ENCODE assay signal across 12 mouse cellular contexts in genomic region chr2:167957539-167957938, GRCm38 (mm10). TPM values are rescaled to one million over a fixed set of nuclear protein-coding genes. Genes with fewer than 3 reads are reported as not detected.
DNase-seq lines count a peak whose midpoint lies in the region; ATAC-seq and TF ChIP-seq lines count a peak whose summit lies in the region.
"Had no signal": no experiment of that assay in that cellular context is flagged by ENCODE, and none has a peak within 500 bp of the region (broad histone marks: within the 10 kb centered on the region; RNA-seq: fewer than 3 reads in every experiment).

No protein-coding gene starts in this region.

- TF ChIP-seq POLR2A in ES-Bruce4 (IDR thresholded peaks at IDR 0.05; ENCODE audit: insufficient read depth, low read length) = no peak

- H3K27ac ChIP-seq in heart, embryonic 12.5 days (ENCODE audit: poor library complexity, severe bottlenecking) = peak overlapping the region; percentile 71; the same call in 1 of the 2 replicates
- H3K27ac ChIP-seq in liver, embryonic 14.5 days = no peak overlapping the region
- no peak overlapping the region for H3K27ac ChIP-seq in liver, embryonic 12.5 days
- no peak overlapping the region for H3K27ac ChIP-seq in ES-Bruce4 (ENCODE audit: insufficient read depth, low read length)
- no peak overlapping the region for H3K27ac ChIP-seq in hindbrain, embryonic 14.5 days

- no peaks in the 10 kb centered on the region for H3K27me3 ChIP-seq in heart, embryonic 12.5 days (replicated peaks)
- no peaks in the 10 kb centered on the region for H3K27me3 ChIP-seq in liver, embryonic 14.5 days (ENCODE audit: control insufficient read depth, insufficient read depth, low read length)
- H3K27me3 ChIP-seq in liver, embryonic 12.5 days (replicated peaks) = no peaks in the 10 kb centered on the region
- H3K27me3 ChIP-seq in ES-Bruce4 (ENCODE audit: control insufficient read depth, insufficient read depth, low read length, poor library complexity, severe bottlenecking) = no peaks in the 10 kb centered on the region
- H3K27me3 ChIP-seq in hindbrain, embryonic 14.5 days (ENCODE audit: control insufficient read depth, insufficient read depth, low read length) = no peaks in the 10 kb centered on the region
- H3K27me3 ChIP-seq: megakaryocyte, embryonic 14.5 days had no signal

- peaks cover 75% of the 10 kb centered on the region for H3K4me1 ChIP-seq in heart, embryonic 12.5 days (replicated peaks)
- H3K4me1 ChIP-seq in liver, embryonic 14.5 days (replicated peaks; ENCODE audit: control insufficient read depth in 2 of 2, insufficient read depth in 2 of 2, low read length in 1 of 2) = peaks cover 6 to 24% of the 10 kb centered on the region in 2 experiments; a peak in 3 of 4 replicates
- H3K4me1 ChIP-seq in liver, embryonic 12.5 days = peaks cover 49% of the 10 kb centered on the region
- peaks cover 3% of the 10 kb centered on the region for H3K4me1 ChIP-seq in ES-Bruce4 (ENCODE audit: control insufficient read depth, insufficient read depth, low read length)
- peaks cover 19% of the 10 kb centered on the region for H3K4me1 ChIP-seq in hindbrain, embryonic 14.5 days (replicated peaks; ENCODE audit: control insufficient read depth, insufficient read depth, low read length)

- H3K4me3 ChIP-seq in heart, embryonic 12.5 days = no peak overlapping the region
- no peak overlapping the region for H3K4me3 ChIP-seq in liver, embryonic 14.5 days (ENCODE audit: insufficient read depth in 1 of 2, low read depth in 2 of 2, low read length in 2 of 2)
- H3K4me3 ChIP-seq in liver, embryonic 12.5 days = no peak overlapping the region
- H3K4me3 ChIP-seq in ES-Bruce4 (ENCODE audit: low read depth, low read length) = no peak overlapping the region
- no peak overlapping the region for H3K4me3 ChIP-seq in hindbrain, embryonic 14.5 days (replicated peaks; ENCODE audit: low read length)
- H3K4me3 ChIP-seq: erythroblast, embryonic 14.5 days had no signal

- no peak overlapping the region for H3K4me2 ChIP-seq in heart, embryonic 12.5 days
- H3K4me2 ChIP-seq in liver, embryonic 14.5 days (ENCODE audit: low read depth) = no peak overlapping the region
- H3K4me2 ChIP-seq in liver, embryonic 12.5 days = no peak overlapping the region
- H3K4me2 ChIP-seq in hindbrain, embryonic 14.5 days (replicated peaks) = no peak overlapping the region

- H3K9ac ChIP-seq in heart, embryonic 12.5 days = no peak overlapping the region
- no peak overlapping the region for H3K9ac ChIP-seq in liver, embryonic 14.5 days (replicated peaks)
- H3K9ac ChIP-seq in liver, embryonic 12.5 days = no peak overlapping the region
- H3K9ac ChIP-seq in ES-Bruce4 (ENCODE audit: low read depth, poor library complexity, severe bottlenecking) = no peak overlapping the region
- no peak overlapping the region for H3K9ac ChIP-seq in hindbrain, embryonic 14.5 days

- peak; percentile 51 for TF ChIP-seq CTCF in liver, embryonic 14.5 days (IDR thresholded peaks at IDR 0.05; ENCODE audit: low read depth)
- peak; percentile 33 for TF ChIP-seq CTCF in ES-Bruce4 (IDR thresholded peaks at IDR 0.05; ENCODE audit: low read depth, low read length)

- WGBS in heart, embryonic 12.5 days = 92% methylated on average over 1 of the region's 1 CpGs
- WGBS in liver, embryonic 14.5 days (ENCODE audit: insufficient replicate concordance) = 64% methylated on average over 1 of the region's 1 CpGs
- WGBS in liver, embryonic 12.5 days (ENCODE audit: insufficient replicate concordance) = 84% methylated on average over 1 of the region's 1 CpGs
- 100% methylated on average over 1 of the region's 1 CpGs for WGBS in hindbrain, embryonic 14.5 days

- no peaks in the 10 kb centered on the region for H3K9me3 ChIP-seq in heart, embryonic 12.5 days (replicated peaks)
- H3K9me3 ChIP-seq in liver, embryonic 14.5 days (ENCODE audit: control insufficient read depth, low read length) = no peaks in the 10 kb centered on the region
- no peaks in the 10 kb centered on the region for H3K9me3 ChIP-seq in liver, embryonic 12.5 days (replicated peaks)
- no peaks in the 10 kb centered on the region for H3K9me3 ChIP-seq in ES-Bruce4 (replicated peaks; ENCODE audit: control insufficient read depth, insufficient read depth, low read length, poor library complexity, severe bottlenecking)
- H3K9me3 ChIP-seq in hindbrain, embryonic 14.5 days (ENCODE audit: control insufficient read depth, low read length) = no peaks in the 10 kb centered on the region
- H3K9me3 ChIP-seq: megakaryocyte, embryonic 14.5 days had no signal

- ATAC-seq in heart, embryonic 12.5 days (ENCODE audit: insufficient number of reproducible peaks, low FRiP score) = no peak
- no peak for ATAC-seq in liver, embryonic 14.5 days (ENCODE audit: insufficient read depth)
- ATAC-seq in liver, embryonic 12.5 days = no peak
- ATAC-seq in megakaryocyte, adult 5-6 weeks (ENCODE audit: poor library complexity, severe bottlenecking) = 0 out of 2 replicates have a peak, but pooled peaks have one; percentile 29
- no peak for ATAC-seq in hindbrain, embryonic 14.5 days (ENCODE audit: low FRiP score)
- ATAC-seq: activated CD4-positive, CD25-positive, alpha-beta regulatory T cell, adult 4 months had no signal

- H3K36me3 ChIP-seq in heart, embryonic 12.5 days = no peaks in the 10 kb centered on the region; the same call in 1 of the 2 replicates
- no peaks in the 10 kb centered on the region for H3K36me3 ChIP-seq in liver, embryonic 14.5 days (replicated peaks; ENCODE audit: control insufficient read depth, insufficient read depth, low read depth)
- H3K36me3 ChIP-seq in liver, embryonic 12.5 days = peaks cover 3% of the 10 kb centered on the region; the same call in 1 of the 2 replicates
- no peaks in the 10 kb centered on the region for H3K36me3 ChIP-seq in ES-Bruce4 (ENCODE audit: control insufficient read depth, insufficient read depth, low read length, poor library complexity, severe bottlenecking)
- H3K36me3 ChIP-seq in hindbrain, embryonic 14.5 days (replicated peaks; ENCODE audit: control insufficient read depth, insufficient read depth) = no peaks in the 10 kb centered on the region

- TF ChIP-seq EP300 in liver, embryonic 14.5 days (IDR thresholded peaks at IDR 0.05; ENCODE audit: low read depth) = no peak
- TF ChIP-seq EP300 in ES-Bruce4 (IDR thresholded peaks at IDR 0.05; ENCODE audit: insufficient read depth, low read depth, low read length) = no peak

- no peak for DNase-seq in heart, adult 18-20 months
- no peak for DNase-seq in liver, embryonic 14.5 days (ENCODE audit: low read depth in 3 of 3, low spot score in 3 of 3)
- no peak for DNase-seq in layer of hippocampus, postnatal 25 days (ENCODE audit: extremely low spot score in 1 of 2, low spot score in 1 of 2)
- DNase-seq in hindbrain, embryonic 14.5 days (ENCODE audit: low spot score) = no peak
- DNase-seq: thymus, postnatal 14 days had no signal

RNA-seq across cellular contexts. Expression of gene Ptpn1, which starts 25.7 kb away (rescaled TPM):
- polyA plus RNA-seq in heart, embryonic 12.5 days (2016; fragmentation: Nextera tagmentation; extraction: Ambion mirVana) = 59.5 and 63.3 TPM in 2 replicates
- total RNA-seq in heart, adult 18-20 months (2021) = 10 to 100 TPM; 16.4 to 19.8 TPM
- polyA plus RNA-seq in liver, embryonic 14.5 days (2012; rRNA removed) = 8.6 and 10.0 TPM in 2 replicates
- polyA plus RNA-seq in liver, embryonic 14.5 days (2014; fragmentation: Nextera tagmentation; extraction: Ambion mirVana) = 24.3 and 26.3 TPM in 2 replicates
- polyA plus RNA-seq in liver, embryonic 12.5 days (2016; fragmentation: Nextera tagmentation; extraction: Ambion mirVana) = 38.4 and 39.2 TPM in 2 replicates
- 45.3 and 51.3 TPM in 2 replicates for polyA plus RNA-seq in ES-Bruce4 (2011; ENCODE audit: insufficient read depth, insufficient read length, low read depth, missing spikeins)
- total RNA-seq in megakaryocyte, adult 5-6 weeks (2015) = 49.1 and 54.8 TPM in 2 replicates
- 145 and 151 TPM in 2 replicates for total RNA-seq in megakaryocyte, adult 5-6 weeks (2017)
- 10 to 100 TPM; 62.5 to 63.8 TPM for total RNA-seq in layer of hippocampus, postnatal 25 days (2021)
- polyA plus RNA-seq in hindbrain, embryonic 14.5 days (2014; fragmentation: Nextera tagmentation; extraction: Ambion mirVana) = 62.3 and 69.3 TPM in 2 replicates

RNA-seq across cellular contexts. Expression of gene Ripor3, which starts 52.9 kb away (rescaled TPM):
- polyA plus RNA-seq in heart, embryonic 12.5 days (2016; fragmentation: Nextera tagmentation; extraction: Ambion mirVana) = 1.3 and 1.5 TPM in 2 replicates
- total RNA-seq in heart, adult 18-20 months (2021) = under 1 TPM; 0.35 to 0.67 TPM
- 2.3 and 2.6 TPM in 2 replicates for polyA plus RNA-seq in liver, embryonic 14.5 days (2012; rRNA removed)
- 0.88 and 1.1 TPM in 2 replicates for polyA plus RNA-seq in liver, embryonic 14.5 days (2014; fragmentation: Nextera tagmentation; extraction: Ambion mirVana)
- 2.4 and 2.9 TPM in 2 replicates for polyA plus RNA-seq in liver, embryonic 12.5 days (2016; fragmentation: Nextera tagmentation; extraction: Ambion mirVana)
- polyA plus RNA-seq in ES-Bruce4 (2011; ENCODE audit: insufficient read depth, insufficient read length, low read depth, missing spikeins) = 1.8 and 2.4 TPM in 2 replicates
- total RNA-seq in megakaryocyte, adult 5-6 weeks (2015) = 0.20 TPM in 1 of 2 replicates, not detected in the other
- total RNA-seq in megakaryocyte, adult 5-6 weeks (2017) = not detected in 2 replicates
- total RNA-seq in layer of hippocampus, postnatal 25 days (2021) = under 1 TPM in 1 of 2 experiments, not detected in 1; 0.42 TPM
- 0.13 and 0.30 TPM in 2 replicates for polyA plus RNA-seq in hindbrain, embryonic 14.5 days (2014; fragmentation: Nextera tagmentation; extraction: Ambion mirVana)
